Mouse (Mus musculus) liver, embryonic 11.5 days (tissue): Measurements from ENCODE around the gene Xrcc1. TPM values are rescaled to one million over a fixed set of nuclear protein-coding genes. Genes with fewer than 3 reads are reported as not detected.

Source experiments
- ATAC-seq: fragments of 200-750 bp; cut with Nextera tagmentation; replicated peaks from 2 replicates; pipeline ENCODE4 v1.8.0; 2017; ENCODE audit warnings: moderate number of reproducible peaks, mild to moderate bottlenecking, moderate TSS enrichment, moderate library complexity; ENCODE audit not compliant: low FRiP score
- DNase-seq: peaks from one replicate; pipeline ENCODE4 v3.0.0-alpha.2; 2017; ENCODE audit warnings: low spot score
- H3K27ac ChIP-seq: fragments of 300-500 bp; sonication (generic); 2 replicates; pipeline ENCODE4 v1.5.1; 2014; ENCODE audit warnings: mild to moderate bottlenecking, low read depth, low read length, control low read depth
- H3K27me3 ChIP-seq: fragments of 300-500 bp; sonication (generic); replicated peaks from 2 replicates; pipeline ENCODE4 v1.6.1; 2014; ENCODE audit warnings: low read length, mixed read lengths; ENCODE audit not compliant: control insufficient read depth, insufficient read depth
- H3K36me3 ChIP-seq: fragments of 300-500 bp; sonication (generic); 2 replicates; pipeline ENCODE4 v1.6.1; 2014; ENCODE audit warnings: mild to moderate bottlenecking, low read length, moderate library complexity, mixed read lengths; ENCODE audit not compliant: control insufficient read depth, insufficient read depth
- H3K4me1 ChIP-seq: fragments of 300-500 bp; sonication (generic); replicated peaks from 2 replicates; pipeline ENCODE4 v1.6.1; 2014; ENCODE audit warnings: low read length, mixed read lengths; ENCODE audit not compliant: control insufficient read depth, insufficient read depth
- H3K4me2 ChIP-seq: fragments of 300-500 bp; sonication (generic); 2 replicates; pipeline ENCODE4 v1.6.1; 2014; ENCODE audit warnings: mild to moderate bottlenecking, control low read depth, moderate library complexity
- H3K4me3 ChIP-seq: fragments of 300-500 bp; sonication (generic); 2 replicates; pipeline ENCODE4 v1.5.1; 2014; ENCODE audit warnings: low read depth, low read length, control low read depth
- H3K9ac ChIP-seq: fragments of 300-500 bp; sonication (generic); 2 replicates; pipeline ENCODE4 v1.6.1; 2014; ENCODE audit warnings: low read depth, low read length, control low read depth
- H3K9me3 ChIP-seq: fragments of 300-500 bp; sonication (generic); 2 replicates; pipeline ENCODE4 v1.6.1; 2016; ENCODE audit warnings: low read length, inconsistent platforms, mixed read lengths; ENCODE audit not compliant: control insufficient read depth
- WGBS: fragments of 180-500 bp; shearing (Covaris S2); extraction: QIAGEN DNeasy Blood & Tissue Kit; methylation state at CpG from one replicate; pipeline ENCODE4 v1.1.7; 2014; 5-methylcytosine and 5-hydroxymethylcytosine counted together
- polyA plus RNA-seq: library from polyadenylated mRNA; unstranded; fragments of >200 nt; fragmentation: Nextera tagmentation; extraction: Ambion mirVana; gene quantifications from 2 replicates; pipeline ENCODE4 v1.2.1, GENCODE M21; 2014

Xrcc1 gene
- polyA plus RNA-seq, 1 experiment from 2014 or later: 102 TPM

GRCm38 (mm10) chr7:24585995-24586394 lies 39.9 kb downstream of the Xrcc1 start:
- Histone ChIP-seq H3K9ac (no peak overlapping the region), H3K27me3 (peaks cover 32% of the 10 kb centered on the region), H3K4me1 (peaks cover 10% of the 10 kb centered on the region), H3K36me3 (no peaks in the 10 kb centered on the region), H3K27ac (no peak overlapping the region), H3K9me3 (no peaks in the 10 kb centered on the region), H3K4me3 (no peak overlapping the region), H3K4me2 (no peak overlapping the region)
- ATAC-seq (no peak), DNase-seq (no peak)
- WGBS: 22% methylated on average over 16 of the region's 16 CpGs

- no peak for DNase-seq
- 10% methylated on average over 8 of the region's 8 CpGs for WGBS
- ATAC-seq: peak; percentile 84
Observed at GRCm38 (mm10) chr7:24586828-24587227, 40.7 kb downstream of the Xrcc1 start.

GRCm38 (mm10) chr7:24587330-24588105 lies 41.4 kb downstream of the Xrcc1 start, which contains the start of the genes Ethe1 and Zfp575:
Gene Ethe1 (plus strand): TSS chr7:24587543.
Gene Zfp575 (minus strand): TSS chr7:24587641.
- Histone ChIP-seq H3K4me3 (peak within 1 kb of the TSS; percentile 56), H3K4me1 (peaks cover 21% of the 10 kb centered on the region), H3K27me3 (peaks cover 32% of the 10 kb centered on the region), H3K36me3 (no peaks in the 10 kb centered on the region), H3K4me2 (peak within 1 kb of the TSS; percentile 83), H3K27ac (no peak within 1 kb of the TSS), H3K9me3 (no peaks in the 10 kb centered on the region), H3K9ac (no peak within 1 kb of the TSS; the same call in 1 of the 2 replicates)
- 9% methylated on average over 30 of the region's 30 CpGs for WGBS
- peak; percentile 62 for DNase-seq
- 0 out of 2 replicates have a peak, but pooled peaks have one; percentile 18 for ATAC-seq

More at GRCm38 (mm10) chr7:24586828-24587227, 40.7 kb downstream of the Xrcc1 start:
- peaks cover 32% of the 10 kb centered on the region for H3K27me3 ChIP-seq
- no peaks in the 10 kb centered on the region for H3K9me3 ChIP-seq
- no peaks in the 10 kb centered on the region for H3K36me3 ChIP-seq
- peak overlapping the region; percentile 83 for H3K4me2 ChIP-seq
- peak overlapping the region; percentile 56 for H3K4me3 ChIP-seq
- no peak overlapping the region for H3K27ac ChIP-seq
- H3K4me1 ChIP-seq: peaks cover 14% of the 10 kb centered on the region
- no peak overlapping the region for H3K9ac ChIP-seq

GRCm38 (mm10) chr7:24588336-24588735 lies 42.2 kb downstream of the Xrcc1 start:
- no peak overlapping the region for H3K9ac ChIP-seq
- H3K4me3 ChIP-seq: no peak overlapping the region
- 86% methylated on average over 13 of the region's 13 CpGs for WGBS
- H3K36me3 ChIP-seq: no peaks in the 10 kb centered on the region
- H3K9me3 ChIP-seq: no peaks in the 10 kb centered on the region
- H3K4me1 ChIP-seq: peaks cover 27% of the 10 kb centered on the region
- H3K27me3 ChIP-seq: peaks cover 32% of the 10 kb centered on the region
- ATAC-seq (no peak), DNase-seq (no peak)
- no peak overlapping the region for H3K27ac ChIP-seq
- H3K4me2 ChIP-seq: no peak overlapping the region

GRCm38 (mm10) chr7:24591735-24592134 lies 45.6 kb downstream of the Xrcc1 start:
- Histone ChIP-seq H3K27me3 (peaks cover 22% of the 10 kb centered on the region), H3K9ac (no peak overlapping the region), H3K9me3 (no peaks in the 10 kb centered on the region), H3K4me2 (peak overlapping the region; percentile 46; the same call in 1 of the 2 replicates), H3K4me1 (peaks cover 28% of the 10 kb centered on the region), H3K36me3 (no peaks in the 10 kb centered on the region), H3K4me3 (no peak overlapping the region), H3K27ac (peak overlapping the region; percentile 45; the same call in 1 of the 2 replicates)
- ATAC-seq (peak; percentile 66), DNase-seq (no peak)
- 58% methylated on average over 5 of the region's 5 CpGs for WGBS

GRCm38 (mm10) chr7:24592163-24592562 lies 46.1 kb downstream of the Xrcc1 start:
- no peaks in the 10 kb centered on the region for H3K9me3 ChIP-seq
- H3K36me3 ChIP-seq: no peaks in the 10 kb centered on the region
- H3K4me3 ChIP-seq: no peak overlapping the region
- peaks cover 25% of the 10 kb centered on the region for H3K4me1 ChIP-seq
- peak overlapping the region; percentile 45; the same call in 1 of the 2 replicates for H3K27ac ChIP-seq
- no peak overlapping the region for H3K9ac ChIP-seq
- 53% methylated on average over 4 of the region's 4 CpGs for WGBS
- no peak for DNase-seq
- H3K4me2 ChIP-seq: peak overlapping the region; percentile 46
- H3K27me3 ChIP-seq: peaks cover 18% of the 10 kb centered on the region
- no peak for ATAC-seq

- DNase-seq: no peak
- H3K9ac ChIP-seq: peak overlapping the region; percentile 31; the same call in 1 of the 2 replicates
- H3K4me2 ChIP-seq: peak overlapping the region; percentile 46
- no peak overlapping the region for H3K27ac ChIP-seq
- H3K4me3 ChIP-seq: no peak overlapping the region
- peaks cover 19% of the 10 kb centered on the region for H3K4me1 ChIP-seq
- no peaks in the 10 kb centered on the region for H3K36me3 ChIP-seq
- WGBS: 85% methylated on average over 6 of the region's 6 CpGs
- peaks cover 12% of the 10 kb centered on the region for H3K27me3 ChIP-seq
- no peak for ATAC-seq
- no peaks in the 10 kb centered on the region for H3K9me3 ChIP-seq
Observed at GRCm38 (mm10) chr7:24592781-24593180, 46.7 kb downstream of the Xrcc1 start.

GRCm38 (mm10) chr7:24593621-24594308 lies 47.7 kb downstream of the Xrcc1 start:
- H3K4me3 ChIP-seq: peak overlapping the region; percentile 60
- ATAC-seq (peak; percentile 90), DNase-seq (peak; percentile 74)
- peaks cover 11% of the 10 kb centered on the region for H3K27me3 ChIP-seq
- H3K36me3 ChIP-seq: no peaks in the 10 kb centered on the region
- no peak overlapping the region for H3K27ac ChIP-seq
- peaks cover 19% of the 10 kb centered on the region for H3K4me1 ChIP-seq
- H3K4me2 ChIP-seq: peak overlapping the region; percentile 68
- H3K9me3 ChIP-seq: no peaks in the 10 kb centered on the region
- WGBS: 2% methylated on average over 39 of the region's 39 CpGs
- H3K9ac ChIP-seq: peak overlapping the region; percentile 39
